10 mouse cellular contexts compared by ENCODE assay signal in the genomic region with DNA sequence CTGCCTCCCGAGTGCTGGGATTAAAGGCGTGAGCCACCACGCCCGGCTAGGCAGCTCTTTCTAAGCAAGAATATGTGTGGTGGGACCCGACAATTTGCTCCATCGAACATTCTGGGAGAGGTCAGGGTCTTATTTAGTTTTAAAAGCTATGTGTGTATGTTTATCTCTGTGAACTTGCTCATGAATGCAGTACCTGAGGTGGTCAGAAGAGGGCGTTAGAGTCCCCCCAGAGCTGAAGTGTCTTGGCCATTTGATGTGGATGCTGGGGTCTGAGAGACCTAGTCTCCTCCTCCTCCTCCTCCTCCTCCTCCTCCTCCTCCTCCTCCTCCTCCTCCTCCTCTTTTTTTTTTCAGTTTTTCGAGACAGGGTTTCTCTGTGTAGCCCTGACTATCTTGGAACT. TPM values are rescaled to one million over a fixed set of nuclear protein-coding genes. Genes with fewer than 3 reads are reported as not detected.
DNase-seq lines count a peak whose midpoint lies in the region; ATAC-seq and TF ChIP-seq lines count a peak whose summit lies in the region.
"Had no signal": no experiment of that assay in that cellular context is flagged by ENCODE, and none has a peak within 500 bp of the region (broad histone marks: within the 10 kb centered on the region; RNA-seq: fewer than 3 reads in every experiment).

No protein-coding gene starts in this region.

- no peak overlapping the region for H3K4me2 ChIP-seq in lung, embryonic 14.5 days

- no peaks in the 10 kb centered on the region for H3K36me3 ChIP-seq in lung, embryonic 14.5 days (ENCODE audit: insufficient read depth)
- peaks cover 69% of the 10 kb centered on the region for H3K36me3 ChIP-seq in G1E (replicated peaks)
- peaks cover 8% of the 10 kb centered on the region; the same call in 1 of the 2 replicates for H3K36me3 ChIP-seq in small intestine, adult 2 months (ENCODE audit: control insufficient read depth, insufficient read depth, low read length)

- WGBS in lung, embryonic 14.5 days, result 84% methylated on average over 7 of the region's 8 CpGs
- WGBS in small intestine, adult 2 months, result 59% methylated on average over 8 of the region's 8 CpGs

- peak overlapping the region; percentile 97 for H3K27ac ChIP-seq in gastrocnemius, adult 2 months
- no peak overlapping the region for H3K27ac ChIP-seq in lung, embryonic 14.5 days (ENCODE audit: low read depth)
- peak overlapping the region; percentile 85 for H3K27ac ChIP-seq in small intestine, adult 2 months (ENCODE audit: insufficient read depth, low read depth, low read length)

- H3K9me3 ChIP-seq in lung, embryonic 14.5 days (ENCODE audit: low read depth, low read length), result no peaks in the 10 kb centered on the region
- no peaks in the 10 kb centered on the region for H3K9me3 ChIP-seq in G1E (replicated peaks)
- H3K9me3 ChIP-seq: megakaryocyte, embryonic 14.5 days had no signal

- DNase-seq in gastrocnemius, adult 2 months, result peak; percentile 31
- no peak for DNase-seq in gastrocnemius, postnatal 36 days
- DNase-seq in lung, embryonic 14.5 days, result no peak
- no peak for DNase-seq in lung, postnatal 25 days (ENCODE audit: low spot score)
- no peak for DNase-seq in G1E (ENCODE audit: low spot score)
- DNase-seq in left cerebral cortex, adult 18-20 months (ENCODE audit: low spot score in 2 of 2), result no peak

- no peak for ATAC-seq in lung, embryonic 14.5 days (ENCODE audit: insufficient read depth)
- no peak for ATAC-seq in G1E (ENCODE audit: extremely low read depth, insufficient number of reproducible peaks, low FRiP score, poor library complexity, severe bottlenecking)
- no peak for ATAC-seq in erythroblast, adult 5-6 weeks (replicated peaks; ENCODE audit: low FRiP score, poor library complexity, severe bottlenecking)
- ATAC-seq: intestine, embryonic 16.5 days had no signal

- no peak overlapping the region for H3K4me3 ChIP-seq in gastrocnemius, adult 2 months
- no peak overlapping the region for H3K4me3 ChIP-seq in lung, embryonic 14.5 days (ENCODE audit: low read depth, low read length)
- H3K4me3 ChIP-seq in G1E (ENCODE audit: low read depth, low read length), result no peak overlapping the region
- H3K4me3 ChIP-seq in small intestine, adult 2 months (ENCODE audit: low read depth, low read length), result peak overlapping the region; percentile 9; the same call in 1 of the 2 replicates
- H3K4me3 ChIP-seq: megakaryocyte, embryonic 14.5 days had no signal

- no peak overlapping the region for H3K9ac ChIP-seq in lung, embryonic 14.5 days

- peaks cover 16% of the 10 kb centered on the region for H3K4me1 ChIP-seq in lung, embryonic 14.5 days (ENCODE audit: insufficient read depth)
- peaks cover 48% of the 10 kb centered on the region for H3K4me1 ChIP-seq in G1E (ENCODE audit: insufficient read depth, low read depth, low read length)
- peaks cover 42% of the 10 kb centered on the region for H3K4me1 ChIP-seq in small intestine, adult 2 months (ENCODE audit: control insufficient read depth, insufficient read depth, insufficient read length, low read length)

- TF ChIP-seq POLR2A in small intestine, adult 2 months (IDR thresholded peaks at IDR 0.05; ENCODE audit: low read depth, low read length), result no peak

- intact Hi-C loops in gastrocnemius, adult 2 months (cut with DNase I), result no loop called here
- intact Hi-C loops in gastrocnemius, postnatal 36 days (cut with DNase I), result no loop called here

- H3K27me3 ChIP-seq in lung, embryonic 14.5 days (ENCODE audit: insufficient read depth, low read length), result no peaks in the 10 kb centered on the region
- no peaks in the 10 kb centered on the region for H3K27me3 ChIP-seq in G1E (ENCODE audit: insufficient read depth, low read length)
- H3K27me3 ChIP-seq in small intestine, adult 2 months (ENCODE audit: control insufficient read depth, insufficient read depth, low read length), result no peaks in the 10 kb centered on the region

- peak; percentile 61 for TF ChIP-seq CTCF in gastrocnemius, adult 2 months (IDR thresholded peaks at IDR 0.05)
- TF ChIP-seq CTCF in lung, embryonic 14.5 days (IDR thresholded peaks at IDR 0.05; ENCODE audit: low read depth), result peak; percentile 45
- peak; percentile 32; the same call in 1 of the 2 replicates for TF ChIP-seq CTCF in G1E (IDR thresholded peaks at IDR 0.05; ENCODE audit: low read depth, low read length)
- peak; percentile 14; the same call in 1 of the 2 replicates for TF ChIP-seq CTCF in small intestine, adult 2 months (IDR thresholded peaks at IDR 0.05; ENCODE audit: extremely low read depth, insufficient read length, insufficient replicate concordance, low read depth, low read length)

RNA-seq across cellular contexts. Expression of a gene that starts 5.2 kb away (rescaled TPM):
- 100 to 1,000 TPM; 156 to 204 TPM for total RNA-seq in gastrocnemius, adult 2 months (2021)
- 100 to 1,000 TPM; 182 to 188 TPM for total RNA-seq in gastrocnemius, postnatal 36 days (2021)
- 20.8 and 20.9 TPM in 2 replicates for polyA plus RNA-seq in lung, embryonic 14.5 days (2014; fragmentation: Nextera tagmentation; extraction: Ambion mirVana)
- 35.3 and 35.7 TPM in 2 replicates for total RNA-seq in G1E (2014; fragmentation: Nextera tagmentation)
- total RNA-seq in G1E (2017), result 13.6 and 14.6 TPM in 2 replicates
- 20.2 and 21.3 TPM in 2 replicates for polyA plus RNA-seq in G1E (2012)
- 55.4 and 99.8 TPM in 2 replicates for polyA plus RNA-seq in small intestine, adult 2 months (2012; rRNA removed)
- total RNA-seq in left cerebral cortex, adult 18-20 months (2021), result 100 to 1,000 TPM; 239 to 275 TPM
- total RNA-seq in erythroblast, adult 5-6 weeks (2015; ENCODE audit: low replicate concordance), result 5.0 and 36.9 TPM in 2 replicates
- total RNA-seq in erythroblast, adult 5-6 weeks (2017; ENCODE audit: low replicate concordance), result 3.0 and 6.7 TPM in 2 replicates

RNA-seq across cellular contexts. Expression of a gene that starts 25.5 kb away (rescaled TPM):
- total RNA-seq in gastrocnemius, adult 2 months (2021), result under 1 TPM; 0.11 to 0.36 TPM
- under 1 TPM; 0.20 to 0.38 TPM for total RNA-seq in gastrocnemius, postnatal 36 days (2021)
- polyA plus RNA-seq in lung, embryonic 14.5 days (2014; fragmentation: Nextera tagmentation; extraction: Ambion mirVana), result 123 and 125 TPM in 2 replicates
- 1.3 and 1.6 TPM in 2 replicates for total RNA-seq in G1E (2014; fragmentation: Nextera tagmentation)
- 3.2 and 3.8 TPM in 2 replicates for total RNA-seq in G1E (2017)
- polyA plus RNA-seq in G1E (2012), result 0.52 and 0.64 TPM in 2 replicates
- polyA plus RNA-seq in small intestine, adult 2 months (2012; rRNA removed), result 0.51 and 0.65 TPM in 2 replicates
- 1 to 10 TPM; 8.1 to 8.8 TPM for total RNA-seq in left cerebral cortex, adult 18-20 months (2021)
- total RNA-seq in erythroblast, adult 5-6 weeks (2015; ENCODE audit: low replicate concordance), result not detected in 2 replicates
- total RNA-seq in erythroblast, adult 5-6 weeks (2017; ENCODE audit: low replicate concordance), result 0.34 and 3.9 TPM in 2 replicates

Comparison
In these comparisons a context has a peak if more than half of its experiments do, and no peak if none do; other contexts are left out.
1. RNA of a gene that starts 5.2 kb away (total RNA-seq): 239 to 275 TPM in left cerebral cortex, adult 18-20 months, 156 to 204 TPM in gastrocnemius, adult 2 months and 182 to 188 TPM in gastrocnemius, postnatal 36 days; 3.0 to 36.9 TPM in erythroblast, adult 5-6 weeks and 13.6 to 35.7 TPM in G1E; every median in the first group is over 4 times any median in the second.
2. Peak in every context shown above with its lines, with median percentiles within 50 percentile points of each other: CTCF ChIP-seq.